Mouse (Mus musculus): ENCODE data around the gene Trmt13.

DNA sequence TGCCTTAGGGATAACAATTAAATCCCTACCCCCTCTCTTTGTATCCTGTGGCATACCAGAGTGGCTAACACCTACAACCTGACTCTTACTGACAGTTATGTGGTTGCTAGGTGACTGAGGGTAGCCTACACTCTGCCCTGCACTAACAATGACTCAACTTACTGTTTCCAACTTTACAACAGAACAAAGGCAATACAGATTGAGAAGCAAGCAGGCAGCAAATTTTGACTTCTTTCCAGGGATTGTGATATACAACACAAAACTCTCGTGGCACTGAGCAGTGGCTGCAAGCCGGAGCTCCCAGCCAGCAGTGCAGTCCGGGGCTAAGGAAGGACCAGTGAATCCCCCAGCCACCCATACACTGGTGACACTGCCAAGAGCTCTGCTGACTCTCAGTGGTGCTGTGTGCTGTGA lies 37.7 kb upstream of the Trmt13 start:
- TF ChIP-seq CTCF (IDR thresholded peaks at IDR 0.05; ENCODE audit: low read depth) (no peak), EP300 (IDR thresholded peaks at IDR 0.05; ENCODE audit: low read depth) (no peak)
